Mouse (Mus musculus) embryonic facial prominence, embryonic 14.5 days (tissue): ENCODE measurements at regions not wholly inside any gene's neighbourhood (a gene's known extent, or its start where the extent isn't known, plus 50 kb on each side); places are given as distances from the start of the nearest gene placed in this dataset.
A peak's percentile ranks its signal among the peaks of the same experiment; 100 is the strongest.

ENCODE experiments used
- ATAC-seq: fragments of 200-750 bp; cut with Nextera tagmentation; 2 replicates; pipeline ENCODE4 v1.8.0; 2017; ENCODE audit warnings: low read depth, moderate number of reproducible peaks, moderate TSS enrichment
- DNase-seq: peaks from one replicate; pipeline ENCODE4 v3.0.0-alpha.2; 2015; ENCODE audit warnings: low spot score
- H3K27ac ChIP-seq: fragments of 300-500 bp; sonication (generic); replicated peaks from 2 replicates; pipeline ENCODE4 v1.5.1; 2014; ENCODE audit warnings: low read depth, mild to moderate bottlenecking, low read length, moderate library complexity
- H3K27me3 ChIP-seq: fragments of 300-500 bp; sonication (generic); replicated peaks from 2 replicates; pipeline ENCODE4 v1.6.1; 2014; ENCODE audit warnings: low read length; ENCODE audit not compliant: control insufficient read depth, insufficient read depth
- H3K36me3 ChIP-seq: fragments of 300-500 bp; sonication (generic); 2 replicates; pipeline ENCODE4 v1.6.1; 2014; ENCODE audit warnings: low read length, mixed read lengths; ENCODE audit not compliant: control insufficient read depth, insufficient read depth
- H3K4me1 ChIP-seq: fragments of 300-500 bp; sonication (generic); 2 replicates; pipeline ENCODE4 v1.6.1; 2014; ENCODE audit warnings: antibody characterized with exemption, low read length; ENCODE audit not compliant: control insufficient read depth, insufficient read depth
- H3K4me2 ChIP-seq: fragments of 300-500 bp; sonication (generic); 2 replicates; pipeline ENCODE4 v1.6.1; 2014; ENCODE audit warnings: low read depth, mild to moderate bottlenecking, low read length, moderate library complexity, mixed read lengths
- H3K4me3 ChIP-seq: fragments of 300-500 bp; sonication (generic); 2 replicates; pipeline ENCODE4 v1.5.1; 2014; ENCODE audit warnings: low read depth, mild to moderate bottlenecking, low read length
- H3K9ac ChIP-seq: fragments of 300-500 bp; sonication (generic); 2 replicates; pipeline ENCODE4 v1.6.1; 2014; ENCODE audit warnings: low read depth, mild to moderate bottlenecking, low read length, moderate library complexity, mixed read lengths
- H3K9me3 ChIP-seq: fragments of 300-500 bp; sonication (generic); 2 replicates; pipeline ENCODE4 v1.6.1; 2016; ENCODE audit warnings: low read length; ENCODE audit not compliant: control insufficient read depth
- WGBS: fragments of 180-500 bp; shearing (Covaris S2); extraction: QIAGEN DNeasy Blood & Tissue Kit; methylation state at CpG from one replicate; pipeline ENCODE4 v1.1.7; 2014; 5-methylcytosine and 5-hydroxymethylcytosine counted together

DNA sequence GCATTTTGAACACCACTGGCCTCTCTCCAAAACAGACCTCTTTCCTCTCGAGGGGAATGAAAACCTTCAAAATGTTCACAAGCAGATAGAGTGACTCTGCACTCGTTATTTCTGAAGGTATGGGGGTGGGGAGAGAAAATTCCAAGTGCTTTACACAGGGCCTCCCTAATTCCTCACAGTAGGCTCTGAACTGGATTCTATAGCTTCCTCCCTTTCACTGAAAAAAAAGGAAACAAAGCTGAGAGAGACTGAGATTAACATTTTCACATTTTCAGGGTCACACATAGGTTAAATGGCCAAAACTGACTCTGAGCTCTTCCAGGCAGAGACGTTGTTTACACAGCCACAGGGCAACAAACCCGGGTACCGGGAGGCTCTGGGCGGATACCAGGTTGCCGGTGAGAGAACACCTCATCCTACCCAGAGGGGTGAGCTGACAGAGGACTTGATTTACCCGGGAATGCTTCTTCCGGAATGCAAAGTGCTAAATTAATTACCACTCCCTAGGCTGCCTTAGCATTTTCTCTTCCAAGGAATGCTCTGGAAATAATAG lies 98.5 kb downstream of the Tmco5 start:
- H3K36me3 ChIP-seq: no peaks in the 10 kb centered on the region
- H3K27me3 ChIP-seq: no peaks in the 10 kb centered on the region
- peak overlapping the region; percentile 97 for H3K27ac ChIP-seq
- H3K9ac ChIP-seq: no peak overlapping the region
- WGBS: 11% methylated on average over 9 of the region's 9 CpGs
- no peaks in the 10 kb centered on the region for H3K9me3 ChIP-seq
- no peak overlapping the region for H3K4me3 ChIP-seq
- H3K4me2 ChIP-seq: peak overlapping the region; percentile 89
- peaks cover 66% of the 10 kb centered on the region for H3K4me1 ChIP-seq
- peak; percentile 80 for DNase-seq
- no peak for ATAC-seq

DNA sequence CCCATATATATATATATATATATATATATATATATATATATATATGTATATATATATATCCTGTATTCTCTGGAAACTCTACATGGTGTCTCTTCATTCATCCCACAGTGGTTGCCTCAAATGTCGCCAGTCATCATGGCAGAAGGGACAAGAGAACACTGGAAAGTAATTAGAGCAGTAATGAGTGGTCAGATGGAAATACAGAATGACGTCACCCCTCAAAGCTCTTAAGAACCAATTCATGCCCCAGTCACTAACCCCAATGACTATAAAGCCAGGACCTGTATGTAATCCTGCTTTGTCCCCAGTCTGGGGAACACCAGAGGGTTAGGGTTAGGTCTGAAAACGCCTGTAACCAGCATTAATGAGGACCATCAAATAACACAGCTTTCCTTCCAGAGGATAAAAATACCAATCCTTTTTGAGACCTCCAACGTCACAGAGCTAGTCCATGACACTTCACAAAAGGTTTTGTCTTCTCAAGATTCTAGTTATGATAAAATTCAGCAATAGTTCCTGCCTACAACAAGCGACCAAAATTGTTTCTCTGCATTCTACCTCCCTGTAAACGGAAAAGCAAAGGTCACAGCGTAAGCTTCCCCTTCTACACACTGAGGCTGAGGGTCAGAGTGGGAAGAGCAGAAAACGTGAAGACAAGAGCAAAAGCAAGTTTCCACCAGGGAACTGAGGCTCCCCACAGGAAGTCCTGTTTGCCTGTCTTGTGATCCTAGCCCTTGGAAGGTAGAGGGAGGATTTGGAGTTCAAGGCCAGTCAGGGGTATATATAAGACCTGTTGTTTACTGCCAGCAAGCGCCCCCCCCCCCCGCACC lies 99.5 kb downstream of the Tmco5 start:
- no peak overlapping the region for H3K9ac ChIP-seq
- DNase-seq (no peak), ATAC-seq (no peak)
- H3K4me3 ChIP-seq: no peak overlapping the region
- no peaks in the 10 kb centered on the region for H3K9me3 ChIP-seq
- peak overlapping the region; percentile 41; the same call in 1 of the 2 replicates for H3K27ac ChIP-seq
- no peaks in the 10 kb centered on the region for H3K36me3 ChIP-seq
- no peak overlapping the region for H3K4me2 ChIP-seq
- H3K4me1 ChIP-seq: peaks cover 58% of the 10 kb centered on the region
- H3K27me3 ChIP-seq: no peaks in the 10 kb centered on the region
- 59% methylated on average over 10 of the region's 10 CpGs for WGBS

DNA sequence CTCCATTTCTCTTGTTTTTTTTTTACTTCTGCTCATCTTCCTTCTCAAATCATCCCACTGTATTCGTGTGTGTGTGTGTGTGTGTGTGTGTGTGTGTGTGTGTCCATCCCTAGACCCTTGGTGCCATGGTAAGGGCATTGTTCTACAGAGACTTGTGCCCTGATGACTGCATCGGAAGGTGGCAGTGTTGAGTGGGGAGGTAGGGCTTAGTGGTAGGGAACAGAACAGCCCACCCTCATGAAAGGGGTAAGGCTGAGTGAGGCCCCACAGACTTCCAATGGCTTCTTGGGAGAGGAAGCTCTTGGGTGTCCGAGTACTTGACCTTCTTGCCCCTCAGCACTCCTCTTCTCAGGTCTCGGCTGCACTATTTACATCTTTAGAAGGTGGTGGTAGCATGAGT lies 100.3 kb downstream of the Tmco5 start:
- H3K9ac ChIP-seq: no peak overlapping the region
- ATAC-seq (no peak), DNase-seq (no peak)
- H3K4me2 ChIP-seq: no peak overlapping the region
- H3K9me3 ChIP-seq: no peaks in the 10 kb centered on the region
- no peak overlapping the region for H3K4me3 ChIP-seq
- no peaks in the 10 kb centered on the region for H3K27me3 ChIP-seq
- H3K36me3 ChIP-seq: no peaks in the 10 kb centered on the region
- H3K4me1 ChIP-seq: peaks cover 50% of the 10 kb centered on the region
- H3K27ac ChIP-seq: peak overlapping the region; percentile 41; the same call in 1 of the 2 replicates
- 70% methylated on average over 4 of the region's 4 CpGs for WGBS

DNA sequence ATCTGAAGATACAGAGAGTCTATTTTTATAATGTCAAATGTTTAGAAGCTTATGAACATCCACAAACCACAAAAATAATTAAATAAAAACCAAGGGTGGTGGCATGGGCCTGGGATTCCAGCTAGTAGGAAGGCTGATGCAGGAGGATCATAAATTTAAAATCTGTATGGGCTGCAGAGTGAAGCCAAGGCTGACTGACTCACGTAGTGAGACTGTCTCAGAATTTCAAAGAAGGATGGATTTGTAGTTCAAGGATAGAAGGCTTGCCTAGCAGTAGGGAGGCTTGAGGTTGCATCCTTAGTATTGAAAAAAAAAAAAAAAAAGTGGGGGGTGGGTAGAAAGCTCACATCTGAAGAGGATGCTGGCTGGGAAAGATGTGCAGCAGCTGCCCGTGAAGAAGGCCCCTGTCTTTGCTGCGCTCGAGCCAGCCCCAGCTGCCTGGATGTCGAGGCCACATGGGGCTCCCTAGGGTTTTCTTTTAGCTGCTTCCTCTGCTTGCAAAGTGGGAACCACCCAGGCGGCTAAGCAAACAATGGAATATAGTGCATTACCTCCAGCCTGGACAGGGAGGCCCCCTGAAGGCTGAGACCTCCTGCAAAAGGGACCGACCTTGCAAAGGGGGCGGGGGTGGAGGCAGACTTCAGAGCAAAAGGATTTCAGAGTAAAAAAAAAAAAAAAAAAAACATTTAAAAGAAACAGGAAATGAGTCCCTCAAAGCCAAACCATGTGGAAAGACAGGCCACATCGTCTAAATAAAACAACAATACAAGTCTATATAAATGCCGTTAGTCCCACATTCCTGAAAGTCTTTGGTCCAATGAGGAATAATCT lies 101.3 kb downstream of the Tmco5 start:
- Histone ChIP-seq H3K27ac (peak overlapping the region; percentile 42), H3K36me3 (no peaks in the 10 kb centered on the region), H3K4me2 (no peak overlapping the region; the same call in 1 of the 2 replicates), H3K4me3 (no peak overlapping the region), H3K9ac (no peak overlapping the region), H3K9me3 (no peaks in the 10 kb centered on the region), H3K27me3 (no peaks in the 10 kb centered on the region), H3K4me1 (peaks cover 40% of the 10 kb centered on the region)
- peak; percentile 91 for DNase-seq
- 7% methylated on average over 10 of the region's 10 CpGs for WGBS
- ATAC-seq: peak; percentile 23

DNA sequence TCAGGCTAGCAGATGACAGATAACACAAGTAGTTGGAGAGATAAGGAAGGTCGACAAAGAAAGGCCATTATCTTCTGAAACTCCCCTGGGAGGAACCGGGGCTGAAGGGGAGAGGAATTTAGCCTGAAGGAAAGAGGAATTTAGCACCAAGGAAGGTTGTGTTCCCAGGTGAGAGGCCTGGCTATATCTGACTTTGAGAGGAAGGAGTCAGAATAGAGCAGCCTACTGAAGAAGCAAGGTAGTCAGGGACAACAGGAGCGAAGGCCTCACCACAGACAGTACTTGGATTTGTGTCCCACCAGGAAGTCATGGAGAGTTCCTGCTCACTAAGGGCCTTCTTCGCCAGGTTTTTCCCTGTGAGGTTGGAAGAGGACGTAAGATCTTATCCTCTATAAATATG lies 102.2 kb downstream of the Tmco5 start:
- ATAC-seq (no peak), DNase-seq (no peak)
- peak overlapping the region; percentile 42 for H3K27ac ChIP-seq
- H3K4me2 ChIP-seq: no peak overlapping the region
- peaks cover 37% of the 10 kb centered on the region for H3K4me1 ChIP-seq
- no peaks in the 10 kb centered on the region for H3K36me3 ChIP-seq
- no peak overlapping the region for H3K4me3 ChIP-seq
- no peak overlapping the region for H3K9ac ChIP-seq
- H3K9me3 ChIP-seq: no peaks in the 10 kb centered on the region
- H3K27me3 ChIP-seq: no peaks in the 10 kb centered on the region
- 53% methylated on average over 5 of the region's 5 CpGs for WGBS

DNA sequence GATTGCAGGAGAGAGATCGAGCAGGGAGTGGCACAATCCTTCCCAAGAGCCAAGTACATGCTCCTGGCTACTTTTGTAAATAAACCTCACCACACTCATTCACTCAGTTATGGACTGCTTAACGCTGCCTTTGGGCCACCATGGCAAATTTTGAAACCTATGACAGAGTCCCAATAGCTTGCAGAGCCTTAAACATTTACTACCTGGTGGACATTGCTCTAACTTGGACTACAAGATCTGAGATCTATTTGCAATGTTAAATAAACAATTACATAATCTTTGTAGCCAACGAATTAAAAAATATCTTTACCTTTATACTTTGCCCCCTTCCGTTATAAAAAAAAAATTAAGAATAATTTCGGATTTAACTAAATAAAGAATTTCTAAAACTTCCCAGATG lies 104.9 kb downstream of the Tmco5 start:
- Histone ChIP-seq H3K27me3 (no peaks in the 10 kb centered on the region), H3K27ac (no peak overlapping the region), H3K4me1 (peaks cover 18% of the 10 kb centered on the region), H3K4me2 (no peak overlapping the region), H3K9ac (no peak overlapping the region), H3K9me3 (no peaks in the 10 kb centered on the region), H3K36me3 (no peaks in the 10 kb centered on the region), H3K4me3 (no peak overlapping the region)
- DNase-seq (no peak), ATAC-seq (no peak)
- WGBS: 85% methylated on average over 5 of the region's 5 CpGs

DNA sequence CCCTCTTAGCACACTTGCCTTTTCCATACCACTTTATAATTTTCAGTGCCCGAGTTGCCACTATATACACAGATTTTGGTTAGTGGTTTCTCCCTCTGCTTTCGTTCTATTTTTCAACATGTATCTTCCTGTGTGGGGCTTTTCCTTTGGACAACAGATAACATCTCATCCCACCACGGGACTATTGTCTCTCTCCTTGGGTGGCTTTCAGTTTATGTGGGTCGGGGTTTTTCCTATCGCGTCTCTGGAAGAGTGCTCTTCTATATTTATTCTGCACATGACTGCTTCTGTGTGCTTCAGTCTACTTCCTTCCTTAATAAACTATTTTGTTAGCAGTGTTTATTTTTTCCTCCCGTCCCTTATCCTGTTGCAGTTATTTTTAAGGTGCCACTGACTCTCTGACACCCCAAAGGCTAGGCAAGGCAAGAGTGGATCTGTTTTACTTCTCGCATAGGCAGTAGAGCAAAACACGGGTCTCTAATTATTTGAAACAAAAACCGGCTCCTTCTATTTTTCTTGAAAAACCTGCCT lies 105.4 kb downstream of the Tmco5 start:
- no peak overlapping the region for H3K27ac ChIP-seq
- H3K36me3 ChIP-seq: no peaks in the 10 kb centered on the region
- H3K27me3 ChIP-seq: no peaks in the 10 kb centered on the region
- ATAC-seq (no peak), DNase-seq (no peak)
- H3K4me2 ChIP-seq: no peak overlapping the region
- WGBS: 58% methylated on average over 10 of the region's 10 CpGs
- no peaks in the 10 kb centered on the region for H3K9me3 ChIP-seq
- peaks cover 15% of the 10 kb centered on the region for H3K4me1 ChIP-seq
- no peak overlapping the region for H3K9ac ChIP-seq
- H3K4me3 ChIP-seq: no peak overlapping the region

DNA sequence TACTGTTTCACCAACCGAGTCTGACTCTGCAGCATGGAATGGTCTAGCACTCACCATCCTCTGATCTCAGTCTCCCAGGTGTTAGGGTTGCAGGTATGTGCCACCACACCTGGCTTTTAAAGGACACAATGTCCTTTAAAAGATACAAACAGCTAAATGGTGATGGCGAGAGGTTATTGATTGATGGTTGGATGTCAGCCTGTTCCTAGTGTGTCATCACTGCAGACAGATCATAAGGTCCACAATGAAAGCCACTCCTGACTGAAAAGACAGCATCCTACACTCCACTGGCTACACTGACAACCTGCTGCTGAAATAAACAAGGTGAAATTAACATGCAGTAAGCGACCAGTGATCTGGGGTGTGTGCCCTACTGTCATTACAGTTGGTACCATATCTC lies 106.1 kb downstream of the Tmco5 start:
- Histone ChIP-seq H3K4me1 (peaks cover 10% of the 10 kb centered on the region), H3K9me3 (no peaks in the 10 kb centered on the region), H3K27me3 (no peaks in the 10 kb centered on the region), H3K4me3 (no peak overlapping the region), H3K36me3 (no peaks in the 10 kb centered on the region), H3K4me2 (no peak overlapping the region), H3K27ac (no peak overlapping the region), H3K9ac (no peak overlapping the region)
- ATAC-seq (no peak), DNase-seq (no peak)
- 74% methylated on average over 3 of the region's 3 CpGs for WGBS
